Mouse (Mus musculus): ENCODE results near the gene Rnf6.

GRCm38 (mm10) chr5:146190501-146191269 is 30.7 kb downstream of the Rnf6 start:
- TF ChIP-seq CTCF (conservative IDR thresholded peaks at IDR 0.05; ENCODE audit: insufficient read depth, insufficient read length, low read depth, low read length) (no peak), POLR2A (IDR thresholded peaks at IDR 0.05; ENCODE audit: low read depth, low read length) (no peak)
